Mouse (Mus musculus) G1E-ER4 (cell line): ENCODE measurements around the gene Uhrf1bp1. TPM values are rescaled to one million over a fixed set of nuclear protein-coding genes. Genes with fewer than 3 reads are reported as not detected.
A peak's percentile ranks its signal among the peaks of the same experiment; 100 is the strongest.

Experiments used
- GATA1 ChIP-seq: IDR thresholded peaks from one replicate; pipeline ENCODE4 v1.8.0; 2012; ENCODE audit warnings: low read length, inconsistent platforms
- polyA plus RNA-seq: library from polyadenylated mRNA; stranded (reverse); fragments of >175 nt; gene quantifications from 2 replicates; pipeline ENCODE4 v1.2.3, GENCODE M21; 2012

Gene Uhrf1bp1
- polyA plus RNA-seq = 16.4 and 40.8 TPM in 2 replicates

- TF ChIP-seq GATA1 = no peak
Observed at GRCm38 (mm10) chr17:27856265-27856797, at the start of gene Uhrf1bp1. TSS of gene Uhrf1bp1 (plus strand) at chr17:27856441.

DNA sequence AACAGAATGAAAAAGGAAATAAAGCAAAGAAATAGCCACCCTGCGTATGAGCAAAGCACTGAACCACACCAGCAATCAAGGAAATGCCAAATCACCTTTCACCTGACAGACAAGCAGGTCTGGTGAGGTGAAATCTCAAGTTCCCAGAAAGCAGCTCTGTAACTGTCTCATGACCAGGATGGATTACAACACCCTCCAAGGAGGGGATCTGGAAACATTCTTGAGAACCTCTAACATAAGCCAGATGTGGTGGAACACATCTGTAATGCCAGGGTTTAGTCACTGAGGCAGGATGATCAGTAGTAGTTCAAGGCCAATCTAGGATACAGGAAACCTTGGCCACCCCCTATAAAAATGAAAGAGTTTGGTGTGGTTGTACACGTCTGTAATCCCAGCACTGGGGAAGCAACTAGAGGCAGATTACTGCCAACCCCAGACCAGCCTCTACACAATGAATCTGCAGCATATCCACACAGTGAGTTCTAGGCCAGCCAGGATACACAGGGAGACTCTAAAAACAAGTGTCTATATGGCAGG lies 48.6 kb upstream of the Uhrf1bp1 start:
- no peak for TF ChIP-seq GATA1

- no peak for TF ChIP-seq GATA1
Observed at GRCm38 (mm10) chr17:27810569-27811331, 45.5 kb upstream of the Uhrf1bp1 start.

- TF ChIP-seq GATA1 = no peak
Observed at GRCm38 (mm10) chr17:27811980-27812379, 44.3 kb upstream of the Uhrf1bp1 start.

- TF ChIP-seq GATA1 = no peak
Observed at GRCm38 (mm10) chr17:27814606-27815005, 41.6 kb upstream of the Uhrf1bp1 start.

DNA sequence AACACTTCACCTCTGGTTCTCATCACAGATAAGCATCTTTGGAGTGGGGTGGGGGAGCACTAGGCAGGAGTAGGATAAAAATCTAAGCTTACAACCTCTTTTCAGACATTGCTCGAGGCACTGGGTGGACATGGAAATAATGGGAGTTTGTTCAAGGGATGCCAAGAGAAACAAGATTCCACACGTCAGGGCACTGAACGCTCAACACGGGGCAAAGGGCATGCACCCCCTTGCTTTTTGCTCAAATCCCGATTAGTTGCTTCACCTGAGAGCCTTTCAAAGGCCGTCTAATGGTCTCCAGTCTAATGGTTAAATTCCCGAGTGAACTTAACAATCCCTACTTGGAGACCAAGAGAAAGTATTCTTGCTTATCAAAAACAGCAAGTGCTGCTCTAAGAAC lies 37.2 kb upstream of the Uhrf1bp1 start:
- no peak for TF ChIP-seq GATA1

DNA sequence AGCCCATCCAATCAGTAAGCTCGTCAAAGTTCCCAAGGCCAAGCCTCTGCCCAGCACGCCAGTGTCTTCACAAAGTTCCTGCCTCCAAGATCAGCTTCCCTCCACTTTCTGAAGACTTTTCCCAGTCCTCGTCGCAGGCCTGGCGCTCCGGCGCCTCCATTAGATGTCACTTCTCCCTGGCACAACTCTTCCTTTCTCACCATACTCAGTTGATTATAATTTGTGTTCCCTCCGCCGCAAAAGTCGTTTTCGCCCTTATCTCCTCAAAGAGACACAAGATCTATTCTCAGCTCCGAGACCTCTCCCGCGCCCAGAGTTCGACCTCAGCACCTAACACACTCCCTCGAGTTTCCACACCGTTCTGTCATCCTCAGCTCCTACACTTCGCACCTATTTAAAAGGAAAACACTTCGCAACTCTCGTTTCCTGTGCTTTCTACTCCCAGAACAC lies 36.7 kb upstream of the Uhrf1bp1 start:
- no peak for TF ChIP-seq GATA1

- TF ChIP-seq GATA1 = no peak
Observed at GRCm38 (mm10) chr17:27819971-27820567, 36.2 kb upstream of the Uhrf1bp1 start.

GRCm38 (mm10) chr17:27820568-27821406 lies 35.5 kb upstream of the Uhrf1bp1 start, which contains the start of gene D17Wsu92e:
TSS of gene D17Wsu92e (minus strand) at chr17:27820648.
- no peak for TF ChIP-seq GATA1

- TF ChIP-seq GATA1 = peak; percentile 72
Observed at GRCm38 (mm10) chr17:27821407-27822338, 34.6 kb upstream of the Uhrf1bp1 start.

DNA sequence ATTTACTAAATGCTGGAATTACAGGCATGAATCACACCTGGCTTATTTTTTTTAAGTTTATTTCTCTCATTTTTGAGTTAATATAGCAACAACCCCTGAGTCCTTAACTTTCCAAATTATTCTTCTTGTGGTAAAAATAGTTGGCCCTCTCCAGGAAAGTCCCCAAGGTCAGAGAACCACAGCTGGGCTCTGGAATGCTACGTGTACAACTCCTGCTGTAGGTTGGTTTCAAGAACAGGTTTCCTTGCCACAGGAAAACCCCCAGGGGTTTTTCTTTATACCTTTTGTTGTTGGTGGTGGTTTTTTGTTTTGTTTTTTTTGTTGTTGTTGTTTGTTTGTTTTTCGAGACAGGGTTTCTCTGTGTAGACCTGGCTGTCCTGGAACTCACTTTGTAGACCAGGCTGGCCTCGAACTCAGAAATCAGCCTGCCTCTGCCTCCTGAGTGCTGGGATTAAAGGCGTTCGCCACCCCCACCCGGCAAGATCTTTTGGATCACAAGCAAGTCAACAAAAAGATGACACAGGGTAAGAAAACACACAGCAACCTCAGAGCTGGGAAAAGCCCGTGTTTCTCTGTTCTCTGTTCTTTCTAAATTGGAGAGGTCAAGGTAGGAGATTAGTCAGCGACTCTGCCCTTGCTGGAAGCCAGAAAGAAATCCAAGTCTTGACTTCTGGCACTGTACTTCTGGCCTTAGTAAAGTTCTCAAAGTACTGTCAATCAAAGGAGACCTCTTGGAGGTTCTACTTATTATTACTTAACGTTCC lies 32.9 kb upstream of the Uhrf1bp1 start:
- no peak for TF ChIP-seq GATA1

DNA sequence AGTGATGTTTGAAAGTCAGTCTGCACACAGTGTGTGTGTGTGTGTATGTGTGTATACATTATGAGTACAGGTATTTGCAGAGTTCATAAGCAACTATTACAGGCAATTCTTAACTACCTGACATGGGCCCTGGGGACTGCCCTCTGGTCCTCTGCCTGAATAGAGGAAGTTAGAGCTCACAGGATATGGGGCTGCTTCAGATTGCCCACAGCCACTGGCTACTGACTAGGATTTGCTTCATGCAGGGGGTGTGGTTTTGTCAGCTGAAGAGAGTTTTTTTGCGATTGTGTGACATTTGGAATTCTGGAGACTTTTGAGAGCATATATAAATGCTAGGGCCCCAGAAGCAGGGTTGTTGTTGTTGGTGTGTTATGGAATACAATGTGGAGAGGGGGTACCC lies 31.3 kb upstream of the Uhrf1bp1 start:
- no peak for TF ChIP-seq GATA1

DNA sequence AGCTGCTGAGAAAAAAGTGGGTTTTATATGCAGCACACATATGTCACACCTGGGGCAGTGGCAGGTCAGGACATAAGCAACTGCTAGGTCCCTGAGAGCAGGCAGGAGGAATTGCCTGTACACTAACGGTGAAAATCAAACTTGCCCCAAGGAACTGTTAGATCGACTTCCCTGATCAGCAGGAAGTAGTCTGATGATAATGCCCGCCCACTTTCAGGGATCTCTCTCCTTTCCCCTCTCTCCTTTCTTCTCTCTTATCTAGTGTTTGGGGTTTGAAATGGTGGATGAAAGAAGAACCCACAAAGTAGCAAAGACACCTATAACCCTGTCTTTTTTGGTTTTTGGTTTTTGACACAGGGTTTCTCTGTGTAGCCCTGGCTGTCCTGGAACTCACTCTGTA lies 30.7 kb upstream of the Uhrf1bp1 start:
- TF ChIP-seq GATA1 = peak; percentile 9
